Mouse (Mus musculus) thymus, postnatal 36 days (tissue): ENCODE data around the gene Hibadh.

ENCODE experiments used
- DNase-seq, 2 experiments: peaks; one replicate each; pipeline ENCODE4 v3.0.0; 2022; ENCODE audit warnings: mixed read lengths in 2 of 2

Gene Hibadh

DNA sequence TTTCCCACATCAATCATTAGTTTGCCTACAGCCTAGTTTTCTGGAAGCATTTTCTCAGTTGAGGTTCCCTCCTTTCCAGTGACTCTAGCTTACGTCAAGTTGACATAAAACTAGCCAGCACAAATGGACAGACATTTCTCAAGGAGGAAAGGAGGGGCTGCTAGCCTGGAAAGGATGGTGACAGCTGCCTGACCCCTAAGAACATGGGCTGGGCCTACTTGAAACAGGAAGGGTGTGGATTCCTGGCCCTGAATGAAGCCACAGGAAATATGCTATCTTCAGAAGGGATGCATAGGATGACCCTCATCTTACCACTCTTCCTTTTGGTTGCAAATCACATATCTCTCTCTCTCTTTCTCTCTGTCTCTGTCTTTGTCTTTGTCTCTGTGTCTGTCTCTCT, 138.7 kb downstream of the Hibadh start:
- DNase-seq = no peak
